Mouse (Mus musculus) embryonic facial prominence, embryonic 15.5 days (tissue): ENCODE data around the gene Gm9999. TPM values are rescaled to one million over a fixed set of nuclear protein-coding genes. Genes with fewer than 3 reads are reported as not detected.

Experiments used
- ATAC-seq: fragments of 200-750 bp; cut with Nextera tagmentation; 2 replicates; pipeline ENCODE4 v1.8.0; 2017; ENCODE audit warnings: low read depth, moderate TSS enrichment; ENCODE audit not compliant: insufficient number of reproducible peaks, low FRiP score, low TSS enrichment
- H3K27ac ChIP-seq: fragments of 300-500 bp; sonication (generic); replicated peaks from 2 replicates; pipeline ENCODE4 v1.5.1; 2015; ENCODE audit warnings: mild to moderate bottlenecking, inconsistent platforms
- H3K27me3 ChIP-seq: fragments of 300-500 bp; sonication (generic); 2 replicates; pipeline ENCODE4 v1.6.1; 2015; ENCODE audit warnings: inconsistent platforms
- H3K36me3 ChIP-seq: fragments of 300-500 bp; sonication (generic); 2 replicates; pipeline ENCODE4 v1.6.1; 2015; ENCODE audit warnings: mild to moderate bottlenecking, inconsistent platforms
- H3K4me1 ChIP-seq: fragments of 300-500 bp; sonication (generic); 2 replicates; pipeline ENCODE4 v1.6.1; 2015; ENCODE audit warnings: inconsistent platforms
- H3K4me2 ChIP-seq: fragments of 300-500 bp; sonication (generic); replicated peaks from 2 replicates; pipeline ENCODE4 v1.6.1; 2015; ENCODE audit warnings: mild to moderate bottlenecking, inconsistent platforms
- H3K4me3 ChIP-seq: fragments of 300-500 bp; sonication (generic); replicated peaks from 2 replicates; pipeline ENCODE4 v1.5.1; 2015; ENCODE audit warnings: mild to moderate bottlenecking, inconsistent platforms
- H3K9ac ChIP-seq: fragments of 300-500 bp; sonication (generic); 2 replicates; pipeline ENCODE4 v1.6.1; 2015; ENCODE audit warnings: inconsistent platforms
- H3K9me3 ChIP-seq: fragments of 300-500 bp; sonication (generic); replicated peaks from 2 replicates; pipeline ENCODE4 v1.6.1; 2016; ENCODE audit warnings: inconsistent platforms
- WGBS: fragments of 180-500 bp; shearing (Covaris S2); methylation state at CpG from one replicate; pipeline ENCODE4 v1.1.7; 2015; 5-methylcytosine and 5-hydroxymethylcytosine counted together
- polyA plus RNA-seq: library from polyadenylated mRNA; unstranded; fragments of >200 nt; fragmentation: Nextera tagmentation; extraction: Ambion mirVana; gene quantifications from 2 replicates; pipeline ENCODE4 v1.2.1, GENCODE M21; 2015

Gene Gm9999
- polyA plus RNA-seq, 1 experiment from 2014 or later = not detected

DNA sequence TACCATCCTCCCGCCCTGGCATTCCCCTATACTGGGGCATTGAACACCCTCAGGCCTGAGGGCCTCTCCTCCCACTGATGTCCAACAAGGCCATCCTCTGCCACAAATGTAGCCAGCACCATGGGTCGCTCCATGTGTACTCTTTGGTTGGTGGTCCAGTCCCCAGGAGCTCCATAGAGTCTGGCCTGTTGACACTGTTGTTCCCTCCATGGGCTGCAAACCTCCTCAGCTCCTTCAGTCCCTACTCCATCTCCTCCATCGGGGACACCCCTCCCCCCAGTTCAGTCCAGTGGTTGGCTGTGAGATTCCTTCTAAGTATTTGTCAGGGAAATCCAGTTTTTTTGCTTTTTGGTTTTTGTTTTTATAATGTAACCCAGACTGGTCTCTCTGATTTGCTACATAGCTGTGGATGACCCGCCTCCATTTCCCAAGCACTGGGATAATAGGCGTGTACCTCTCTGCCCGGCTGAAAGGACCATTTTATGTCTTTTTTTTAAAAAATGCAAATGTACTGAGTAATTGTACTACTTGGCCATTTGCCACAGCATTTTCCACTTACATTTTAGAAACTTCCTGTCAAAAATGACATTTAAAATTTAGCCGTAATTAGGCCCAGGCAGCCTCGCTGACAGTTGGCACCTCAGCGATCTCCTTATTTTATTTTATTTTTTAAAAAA is 47.3 kb downstream of the Gm9999 start:
- Histone ChIP-seq H3K4me1 (0 out of 2 replicates have a peak, but pooled peaks cover 9% of the 10 kb centered on the region), H3K4me3 (no peak overlapping the region), H3K4me2 (no peak overlapping the region), H3K27ac (no peak overlapping the region), H3K9ac (no peak overlapping the region), H3K27me3 (no peaks in the 10 kb centered on the region), H3K36me3 (no peaks in the 10 kb centered on the region), H3K9me3 (no peaks in the 10 kb centered on the region)
- ATAC-seq = no peak
- 63% methylated on average over 9 of the region's 9 CpGs for WGBS

DNA sequence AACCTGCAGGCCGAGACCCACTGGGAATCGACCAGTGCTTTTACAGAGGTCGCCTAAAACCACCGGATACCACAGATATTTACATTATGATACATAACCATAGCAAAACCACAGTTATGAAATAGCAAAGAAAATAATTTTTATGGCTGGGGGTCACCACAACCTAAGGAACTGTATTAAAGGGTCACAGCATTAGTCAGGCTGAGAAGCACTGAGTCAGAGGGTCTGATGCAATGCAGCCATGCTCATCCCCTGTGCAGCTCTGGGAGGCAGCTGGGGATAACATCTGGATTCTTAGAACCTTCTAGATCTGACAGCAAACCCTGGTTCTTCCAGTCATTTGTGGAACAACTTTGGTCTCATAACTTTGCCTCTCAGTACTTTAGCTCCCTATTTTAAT is 48.0 kb downstream of the Gm9999 start:
- 67% methylated on average over 4 of the region's 4 CpGs for WGBS
- no peaks in the 10 kb centered on the region for H3K36me3 ChIP-seq
- H3K27ac ChIP-seq = no peak overlapping the region
- H3K9me3 ChIP-seq = no peaks in the 10 kb centered on the region
- H3K4me2 ChIP-seq = no peak overlapping the region
- no peak overlapping the region for H3K4me3 ChIP-seq
- no peak overlapping the region for H3K9ac ChIP-seq
- H3K27me3 ChIP-seq = no peaks in the 10 kb centered on the region
- 0 out of 2 replicates have a peak, but pooled peaks cover 9% of the 10 kb centered on the region for H3K4me1 ChIP-seq
- no peak for ATAC-seq

DNA sequence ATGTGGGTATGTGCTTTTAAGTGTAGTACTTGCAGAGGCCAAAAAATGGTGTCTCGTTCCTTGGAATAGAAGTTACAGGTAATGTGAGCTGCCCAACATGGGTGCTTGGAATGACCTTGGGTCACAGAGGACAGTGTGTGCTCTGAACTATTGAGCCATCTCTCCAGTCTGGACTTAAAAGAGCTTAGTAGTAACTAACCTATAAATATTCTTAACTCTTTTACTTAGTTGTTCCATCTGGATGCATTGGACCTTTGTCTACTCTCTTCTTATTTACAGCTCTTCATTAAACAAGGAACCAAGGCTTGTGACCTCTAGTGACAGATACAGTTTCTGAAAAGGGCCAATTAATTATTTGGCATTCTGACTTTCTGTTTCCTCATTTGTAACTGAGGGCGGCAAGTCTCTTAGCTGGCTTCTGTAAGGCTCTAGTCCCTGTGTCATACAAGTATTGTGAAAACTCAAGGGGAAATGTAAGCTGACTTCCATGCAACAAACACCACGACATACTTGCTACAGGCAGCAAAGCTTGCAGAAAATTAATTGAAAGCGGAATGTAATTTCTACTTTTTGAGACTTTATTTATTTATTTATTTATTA is 51.5 kb downstream of the Gm9999 start:
- H3K9ac ChIP-seq = no peak overlapping the region
- no peaks in the 10 kb centered on the region for H3K9me3 ChIP-seq
- no peaks in the 10 kb centered on the region for H3K27me3 ChIP-seq
- 0 out of 2 replicates have a peak, but pooled peaks cover 9% of the 10 kb centered on the region for H3K4me1 ChIP-seq
- no peak overlapping the region for H3K4me3 ChIP-seq
- no peak for ATAC-seq
- no peak overlapping the region for H3K27ac ChIP-seq
- WGBS = 81% methylated on average over 4 of the region's 4 CpGs
- no peak overlapping the region for H3K4me2 ChIP-seq
- no peaks in the 10 kb centered on the region for H3K36me3 ChIP-seq

DNA sequence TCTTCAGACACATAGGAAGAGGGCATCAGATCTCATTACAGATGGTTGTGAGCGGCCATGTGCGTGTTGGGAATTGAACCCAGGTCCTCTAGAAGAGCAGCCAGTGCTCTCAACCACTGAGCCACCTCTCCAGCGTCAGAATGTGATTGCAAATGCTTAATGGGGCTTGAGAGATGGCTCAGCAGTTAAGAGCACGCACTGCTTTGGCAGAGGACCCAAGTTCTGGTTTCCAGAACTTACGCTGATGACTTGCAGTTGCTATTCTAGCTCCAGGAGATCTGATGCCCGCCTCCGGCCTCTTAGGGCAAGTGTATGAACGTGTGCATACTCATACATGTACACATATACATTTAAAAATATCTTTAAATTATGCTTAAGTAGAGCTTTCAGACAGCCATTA is 52.0 kb downstream of the Gm9999 start:
- Histone ChIP-seq H3K36me3 (no peaks in the 10 kb centered on the region), H3K4me2 (no peak overlapping the region), H3K27ac (no peak overlapping the region), H3K9me3 (no peaks in the 10 kb centered on the region), H3K4me3 (no peak overlapping the region), H3K9ac (no peak overlapping the region), H3K27me3 (no peaks in the 10 kb centered on the region), H3K4me1 (0 out of 2 replicates have a peak, but pooled peaks cover 7% of the 10 kb centered on the region)
- no peak for ATAC-seq
- 76% methylated on average over 8 of the region's 8 CpGs for WGBS

Other genes starting within 250 kb of the Gm9999 start
- gene Saa1, start 240.6 kb upstream of the Gm9999 start, polyA plus RNA-seq = 0.80 TPM in 1 of 2 replicates, not detected in the other
- gene Saa2, start 231.8 kb upstream of the Gm9999 start, polyA plus RNA-seq = not detected in 2 replicates
- gene Hps5, start 187.5 kb upstream of the Gm9999 start, polyA plus RNA-seq = 21.2 and 23.4 TPM in 2 replicates
- gene Gtf2h1, start 187.5 kb upstream of the Gm9999 start, polyA plus RNA-seq = 47.1 and 48.5 TPM in 2 replicates
- gene Ldha, start 142.1 kb upstream of the Gm9999 start, polyA plus RNA-seq = 1,512 and 1,560 TPM in 2 replicates
- gene Ldhc, start 122.4 kb upstream of the Gm9999 start, polyA plus RNA-seq = 0.35 TPM in 1 of 2 replicates, not detected in the other
- gene Tsg101, start 63.6 kb upstream of the Gm9999 start, polyA plus RNA-seq = 175 and 193 TPM in 2 replicates
- gene Uevld, start 25.1 kb upstream of the Gm9999 start, polyA plus RNA-seq = 9.8 and 10.7 TPM in 2 replicates
- gene Spty2d1, start 24.8 kb downstream of the Gm9999 start, polyA plus RNA-seq = 20.5 and 21.3 TPM in 2 replicates
- gene Tmem86a, start 67.0 kb downstream of the Gm9999 start, polyA plus RNA-seq = 20.3 and 22.3 TPM in 2 replicates
- gene Ptpn5, start 150.1 kb downstream of the Gm9999 start, polyA plus RNA-seq = 0.14 and 0.47 TPM in 2 replicates
- gene Mrgpra6, start 221.3 kb downstream of the Gm9999 start, polyA plus RNA-seq = not detected in 2 replicates